Mouse (Mus musculus) liver, embryonic 14.5 days (tissue): ENCODE measurements at regions not wholly inside any gene's neighbourhood (a gene's known extent, or its start where the extent isn't known, plus 50 kb on each side); places are given as distances from the start of the nearest gene placed in this dataset.

Experiments
- CTCF ChIP-seq: IDR thresholded peaks from 2 replicates; pipeline ENCODE4 v1.5.1; 2016; ENCODE audit warnings: antibody characterized with exemption, low read depth, control low read depth
- EP300 ChIP-seq: IDR thresholded peaks from 2 replicates; pipeline ENCODE4 v1.6.1; 2016; ENCODE audit warnings: antibody characterized with exemption, low read depth

GRCm38 (mm10) chr7:36317466-36318212 lies 380.3 kb upstream of the Tshz3 start:
- no peak for TF ChIP-seq CTCF
- TF ChIP-seq EP300 = no peak
